Mouse (Mus musculus): Measurements from ENCODE around the gene Alpk3.

The Alpk3 gene

DNA sequence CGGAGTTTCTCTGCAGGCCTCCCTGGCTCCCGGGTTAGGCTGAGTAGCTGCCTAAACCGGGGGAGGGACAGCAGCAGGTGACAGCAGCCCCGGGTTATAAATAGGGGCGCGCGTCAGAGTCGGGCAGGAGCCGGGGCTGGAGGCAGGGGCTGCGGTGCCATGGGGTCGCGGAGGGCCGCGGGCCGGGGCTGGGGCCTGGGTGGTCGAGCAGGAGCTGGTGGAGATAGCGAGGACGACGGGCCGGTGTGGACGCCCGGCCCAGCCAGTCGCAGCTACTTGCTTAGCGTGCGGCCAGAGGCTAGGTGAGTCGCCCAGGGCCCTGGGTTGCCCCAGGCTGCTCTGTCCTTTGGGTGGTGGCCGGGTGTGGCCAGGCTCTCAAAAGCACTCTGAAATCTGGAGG, at the start of gene Alpk3:
Gene Alpk3, plus strand, starts transcription at position 130 of the 400 bp plus-strand sequence.
- in situ Hi-C loops (cut with MboI, MseI), result loop anchor here in 1 of 2 experiments (25.0 kb wide), 1 partner anchor 170 kb away; no protein-coding TSS in a partner anchor

DNA sequence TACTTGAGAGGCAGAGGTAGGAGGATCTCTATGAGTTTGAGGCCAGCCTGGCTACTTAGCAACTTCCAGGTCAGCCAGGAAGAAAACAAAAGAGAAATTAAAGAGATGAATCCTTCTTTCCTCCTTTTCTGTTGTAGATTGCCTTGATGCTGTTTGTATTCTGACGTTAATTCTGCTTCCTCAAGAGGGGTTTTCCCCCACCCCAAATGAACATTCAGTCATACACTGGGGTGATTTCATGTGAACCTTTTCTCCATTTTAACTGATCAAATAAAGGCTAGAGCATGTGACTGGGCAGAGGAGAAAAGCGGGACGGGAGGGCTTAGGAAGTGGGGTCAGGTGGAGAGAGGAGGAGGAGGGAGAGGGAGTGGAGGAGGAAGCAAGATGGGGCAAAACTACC, 49.1 kb upstream of the Alpk3 start:
- in situ Hi-C loops (cut with MboI, MseI), result no loop called here

DNA sequence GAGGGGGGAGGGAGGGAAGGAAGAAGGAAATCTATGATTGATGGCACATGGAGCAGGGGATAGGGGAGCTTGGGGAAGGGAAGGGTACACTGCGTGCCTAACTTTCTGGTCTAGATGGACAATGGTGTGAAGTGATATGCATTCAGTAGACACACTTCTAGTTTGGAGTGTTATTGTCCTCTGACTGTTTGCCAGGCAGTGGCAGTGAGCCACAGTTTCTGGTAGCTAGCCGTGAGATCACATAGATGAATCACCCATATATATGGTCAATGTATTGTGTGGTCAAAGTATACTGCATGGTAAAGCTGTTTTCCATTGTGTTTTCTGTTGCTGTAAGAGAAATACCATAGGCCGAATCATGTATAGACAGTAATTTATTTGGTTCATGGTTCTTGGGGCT, 45.8 kb upstream of the Alpk3 start:
- in situ Hi-C loops (cut with MboI, MseI), result no loop called here

DNA sequence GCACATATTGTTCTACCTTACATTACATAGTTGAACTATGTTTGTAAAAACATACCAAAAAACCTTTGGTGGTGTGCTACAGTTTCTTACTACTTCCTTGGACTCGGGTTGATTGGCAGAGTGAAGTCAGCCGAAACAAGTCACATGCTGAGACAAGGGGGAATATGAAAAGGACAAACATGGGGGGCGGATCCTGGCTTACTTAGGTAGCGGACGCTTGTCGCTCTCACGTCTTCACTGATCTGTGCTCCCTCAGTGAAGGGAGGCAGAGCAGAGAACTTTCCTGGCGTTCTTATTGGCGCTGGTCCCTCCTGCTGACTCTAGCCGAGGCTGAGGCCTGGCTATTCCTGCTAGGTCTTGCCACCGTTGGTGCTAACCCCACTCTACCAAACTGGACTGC, 37.1 kb upstream of the Alpk3 start:
- in situ Hi-C loops (cut with MboI, MseI), result loop anchor here in 1 of 2 experiments (5.0 kb wide), 1 partner anchor 83 kb away; no protein-coding TSS in a partner anchor

DNA sequence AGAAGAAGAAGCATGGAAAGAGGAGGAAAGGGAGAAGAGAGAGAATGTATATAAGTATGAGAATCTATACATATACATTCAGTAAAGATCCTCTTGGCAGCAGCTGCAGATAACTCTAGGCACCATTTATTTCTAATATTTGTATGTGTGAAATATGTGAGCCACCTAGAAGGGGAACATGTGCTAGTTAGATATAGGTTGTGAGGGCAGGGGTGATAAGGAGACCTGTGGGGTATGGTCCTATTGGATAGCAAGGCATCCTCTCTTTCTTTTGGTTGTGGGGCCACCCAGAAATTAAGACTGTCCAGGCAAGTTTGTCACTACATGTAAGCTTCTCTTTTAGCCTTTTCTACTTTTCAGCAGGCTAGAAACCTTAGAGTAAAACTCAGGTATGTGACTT, 34.7 kb upstream of the Alpk3 start:
- in situ Hi-C loops (cut with MboI, MseI), result loop anchor here in 1 of 2 experiments (5.0 kb wide), 1 partner anchor 85 kb away; no protein-coding TSS in a partner anchor

DNA sequence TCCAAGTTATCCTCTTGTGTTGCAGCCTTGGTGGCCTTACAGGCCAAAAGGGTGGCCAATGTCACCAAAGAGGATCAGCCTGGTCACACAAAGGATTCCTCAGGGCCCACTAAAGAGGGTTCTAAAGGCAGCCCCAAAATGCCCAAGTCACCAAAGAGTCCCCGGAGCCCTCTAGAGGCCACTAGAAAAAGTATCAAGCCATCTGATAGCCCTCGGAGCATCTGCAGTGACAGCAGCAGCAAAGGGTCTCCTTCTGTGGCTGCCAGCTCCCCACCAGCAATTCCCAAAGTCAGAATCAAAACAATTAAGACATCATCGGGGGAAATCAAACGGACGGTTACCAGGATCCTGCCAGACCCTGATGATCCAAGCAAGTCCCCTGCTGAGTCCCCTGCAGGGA, 33.3 kb upstream of the Alpk3 start:
- in situ Hi-C loops (cut with MboI, MseI), result loop anchor here in 1 of 2 experiments (5.0 kb wide), 1 partner anchor 87 kb away; no protein-coding TSS in a partner anchor

DNA sequence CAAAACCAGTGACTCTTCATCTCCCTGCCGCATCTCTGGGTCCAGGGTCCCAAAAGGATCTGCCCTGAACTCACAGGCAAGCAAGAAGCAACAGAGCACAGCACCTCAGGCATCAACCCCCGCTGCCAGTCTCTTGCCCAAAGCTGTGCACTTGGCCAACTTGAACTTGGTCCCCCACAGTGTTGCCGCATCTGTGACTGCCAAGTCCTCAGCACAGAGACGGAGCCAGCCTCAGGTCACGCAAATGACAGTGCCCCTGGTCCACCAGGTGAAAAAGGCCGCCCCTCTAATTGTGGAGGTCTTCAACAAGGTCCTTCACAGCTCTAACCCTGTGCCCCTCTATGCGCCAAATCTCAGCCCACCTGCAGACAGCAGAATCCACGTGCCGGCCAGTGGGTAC, 32.7 kb upstream of the Alpk3 start:
- in situ Hi-C loops (cut with MboI, MseI), result loop anchor here in 1 of 2 experiments (5.0 kb wide), 1 partner anchor 87 kb away; no protein-coding TSS in a partner anchor

DNA sequence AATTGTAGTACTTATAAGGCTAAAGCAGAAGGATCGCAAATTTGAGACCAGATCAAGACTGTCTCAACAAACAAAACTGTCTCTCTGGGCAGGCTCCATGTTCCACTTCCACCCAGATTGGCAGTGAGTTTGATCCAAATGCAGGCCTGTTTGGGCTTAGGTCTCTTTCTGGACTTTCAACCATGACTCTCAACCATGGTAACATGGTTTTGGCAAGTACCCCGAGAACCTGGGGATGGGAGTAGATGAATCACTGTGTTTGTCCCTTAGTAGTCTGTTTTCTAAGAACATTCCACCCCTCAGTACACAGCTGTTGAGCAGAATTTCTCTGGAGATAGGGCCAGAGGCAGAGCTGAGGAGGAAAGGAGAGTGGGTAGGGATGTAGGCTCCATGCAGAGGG, 31.6 kb upstream of the Alpk3 start:
- in situ Hi-C loops (cut with MboI, MseI), result no loop called here

DNA sequence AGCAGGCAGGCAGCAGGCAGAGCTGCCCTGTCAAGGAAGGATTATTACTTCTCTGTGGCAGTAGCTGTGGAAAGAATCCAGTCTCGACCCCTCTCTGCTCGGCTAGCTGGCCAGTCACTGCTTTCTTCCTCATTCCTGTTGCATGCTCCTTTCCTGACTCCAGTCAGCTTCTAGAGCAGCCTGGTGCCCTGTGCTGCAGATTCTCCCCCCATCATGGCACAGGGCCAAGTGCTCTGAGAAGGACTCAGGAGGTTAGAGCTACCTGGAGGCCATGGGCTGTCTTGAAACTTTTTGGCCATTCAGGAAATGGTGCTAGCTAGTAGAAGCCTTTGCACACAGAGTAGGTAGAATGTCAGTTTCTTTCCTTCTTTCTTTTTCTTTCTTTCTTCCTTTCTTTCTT, 17.7 kb upstream of the Alpk3 start:
- in situ Hi-C loops (cut with MboI, MseI), result loop anchor here in 1 of 2 experiments (10.0 kb wide), 1 partner anchor 335 kb away; no protein-coding TSS in a partner anchor

DNA sequence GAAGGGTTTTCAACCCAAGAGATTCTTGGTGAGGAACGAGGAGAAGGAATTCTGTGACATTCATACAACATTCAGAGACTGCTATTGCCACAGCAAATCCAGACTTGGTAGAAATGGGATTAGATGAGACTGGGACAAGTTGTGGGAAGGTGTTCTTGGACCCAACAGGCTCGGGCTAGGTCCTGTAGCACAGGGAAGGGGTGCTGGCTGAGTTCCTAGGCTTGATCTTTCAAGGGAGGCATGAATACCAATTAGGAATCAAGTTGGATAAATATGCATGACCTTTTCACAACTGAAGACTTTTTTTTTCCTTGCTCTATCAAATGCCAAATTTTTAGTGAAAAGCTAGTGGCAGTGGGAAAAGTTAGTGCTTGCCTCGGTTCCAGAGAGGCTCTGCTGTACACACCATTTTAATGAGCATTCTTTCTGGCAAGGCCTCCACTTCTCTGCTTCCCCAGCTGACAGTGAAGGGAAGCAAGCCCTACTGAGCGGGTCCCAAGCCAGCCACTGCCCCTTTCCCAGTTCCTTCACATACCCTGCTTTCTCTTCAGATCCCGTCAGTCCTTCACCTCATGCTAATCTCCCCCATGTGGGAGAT, 14.3 kb upstream of the Alpk3 start:
- in situ Hi-C loops (cut with MboI, MseI), result loop anchor here in 1 of 2 experiments (10.0 kb wide), 1 partner anchor 338 kb away; no protein-coding TSS in a partner anchor

DNA sequence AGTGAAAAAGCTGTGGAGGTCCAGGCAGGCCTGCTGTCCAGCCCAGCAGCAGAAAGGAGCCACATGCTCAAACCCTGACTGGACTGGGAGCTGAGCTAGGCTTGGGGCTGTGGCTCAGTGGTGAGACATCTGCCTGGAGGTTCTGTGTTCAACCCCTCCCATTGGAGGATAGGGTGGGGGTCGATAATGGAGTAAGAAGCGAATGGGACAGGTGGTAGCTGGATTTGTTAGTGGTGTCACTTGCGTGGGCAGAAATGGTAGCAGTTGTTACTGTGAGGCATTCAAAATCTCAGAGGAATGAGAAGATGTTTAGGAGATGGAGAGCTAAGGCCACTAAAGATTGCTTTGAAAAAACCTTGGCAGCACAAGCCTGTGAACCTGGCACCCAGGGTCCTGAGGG, 9.6 kb upstream of the Alpk3 start:
- in situ Hi-C loops (cut with MboI, MseI), result loop anchor here in 1 of 2 experiments (10.0 kb wide), 1 partner anchor 343 kb away; no protein-coding TSS in a partner anchor

DNA sequence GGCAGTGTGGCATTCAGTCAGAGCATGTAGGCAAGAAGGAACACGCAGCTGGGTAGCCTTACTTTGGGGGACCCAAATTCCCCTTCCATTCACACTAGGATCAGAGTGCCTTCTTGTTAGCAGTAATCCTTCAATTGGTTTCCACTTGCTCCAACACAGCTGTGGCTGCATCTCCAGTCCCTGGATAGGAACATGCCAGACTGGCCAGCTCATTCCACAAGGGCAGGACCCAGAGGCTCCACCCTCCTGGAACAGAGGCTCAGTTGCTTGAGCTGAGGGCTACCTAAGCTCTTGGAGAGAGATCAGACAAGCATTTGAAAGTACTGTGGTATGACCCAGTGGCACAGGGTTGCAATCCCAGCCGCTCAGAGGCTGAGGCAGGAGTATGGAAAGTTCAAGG, 8.9 kb upstream of the Alpk3 start:
- in situ Hi-C loops (cut with MboI, MseI), result loop anchor here in 1 of 2 experiments (10.0 kb wide), 1 partner anchor 344 kb away; no protein-coding TSS in a partner anchor

DNA sequence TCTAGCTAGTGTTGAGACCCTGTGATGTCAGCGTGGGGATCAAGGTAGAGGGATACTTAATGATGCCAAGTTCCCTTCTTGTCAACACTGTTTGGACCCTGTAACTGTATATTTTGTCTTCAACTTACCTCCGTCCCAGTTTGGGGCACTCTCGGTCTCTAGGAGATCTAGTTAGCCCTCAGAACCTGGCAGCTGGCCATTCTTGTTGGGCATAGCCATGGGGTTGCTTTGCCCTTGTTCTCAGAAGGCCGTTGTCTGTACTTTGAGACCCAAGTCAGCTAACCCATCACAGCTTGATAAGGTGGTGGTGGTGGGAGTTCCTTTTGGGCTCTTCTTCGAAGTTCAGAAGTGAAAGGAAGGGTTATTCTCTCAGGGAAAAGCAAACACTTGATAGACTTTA, 7.4 kb upstream of the Alpk3 start:
- in situ Hi-C loops (cut with MboI, MseI), result loop anchor here (5.0 to 25.0 kb wide), 3 partner anchors 163 to 345 kb away; no protein-coding TSS in a partner anchor

DNA sequence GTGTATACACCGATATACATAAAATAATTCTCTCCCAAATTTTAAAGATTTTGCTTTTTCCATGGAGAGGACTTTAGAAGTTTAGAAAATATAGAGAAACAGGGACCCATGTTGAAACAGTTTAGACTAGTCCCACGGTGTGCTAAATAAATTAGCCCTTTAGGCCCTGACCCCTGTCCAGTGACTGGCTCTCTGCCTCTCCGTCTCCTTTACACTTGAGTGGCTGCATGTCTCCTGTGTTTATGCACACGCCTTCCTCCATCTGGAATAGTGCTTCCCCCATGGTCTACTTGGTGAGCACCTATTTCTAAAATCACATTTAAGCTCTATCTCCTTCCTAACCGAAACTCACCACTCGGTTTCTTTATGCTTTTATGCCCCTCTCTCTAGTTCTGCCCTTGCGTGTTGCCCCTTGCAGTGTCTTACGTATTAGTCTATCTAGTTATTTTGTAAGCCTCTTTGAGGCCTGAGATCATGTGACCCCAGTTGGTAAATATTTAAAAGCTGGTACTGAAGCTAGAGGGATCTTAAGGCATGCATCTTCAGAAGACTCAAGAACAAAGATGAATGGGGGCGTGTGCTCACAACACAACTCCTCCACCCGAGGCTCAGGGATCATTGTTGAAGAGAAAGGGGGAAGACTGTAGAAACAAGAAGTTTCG, 1.6 kb upstream of the Alpk3 start:
- in situ Hi-C loops (cut with MboI, MseI), result loop anchor here in 1 of 2 experiments (25.0 kb wide), 1 partner anchor 169 kb away; no protein-coding TSS in a partner anchor

DNA sequence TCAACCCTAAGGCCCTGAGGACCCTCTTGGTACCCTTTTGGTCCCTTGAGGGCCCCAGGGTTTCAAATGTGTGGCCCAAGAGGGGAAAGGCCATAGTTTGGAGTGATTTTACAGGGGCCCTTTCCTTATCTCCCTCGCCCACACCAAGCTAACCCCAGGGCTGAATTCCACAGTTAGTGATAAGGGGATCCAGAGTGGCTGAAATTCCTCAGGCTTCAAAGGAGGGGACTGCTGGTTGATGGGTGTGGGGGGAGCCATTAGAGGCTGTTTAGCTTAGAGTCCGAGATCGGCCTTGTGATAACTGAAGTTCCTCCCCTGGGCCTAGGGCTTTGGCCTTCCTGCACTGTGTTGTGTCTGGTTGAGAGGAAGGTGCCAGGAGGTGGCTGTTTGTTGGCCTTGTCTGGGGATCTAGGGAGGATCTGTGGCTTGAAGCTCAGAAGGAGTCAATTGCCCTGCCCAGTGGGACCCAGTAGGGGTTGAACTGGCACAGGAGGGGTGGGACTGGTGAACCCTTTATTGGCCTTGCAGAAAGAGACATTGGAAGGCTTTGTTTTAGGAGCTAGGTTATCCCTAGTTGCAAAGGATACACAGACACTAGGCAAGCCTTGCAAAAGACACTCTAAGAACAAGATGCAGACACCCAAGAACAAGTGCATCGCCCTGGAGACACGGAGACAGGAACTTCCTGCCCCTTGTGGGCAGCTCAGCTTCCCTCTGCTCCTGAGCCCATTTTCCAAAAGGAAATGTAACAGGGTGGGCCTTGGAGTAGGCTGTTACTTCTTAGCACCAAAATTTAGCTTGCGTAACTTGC, 706 bp downstream of the Alpk3 start:
- in situ Hi-C loops (cut with MboI, MseI), result loop anchor here in 1 of 2 experiments (25.0 kb wide), 1 partner anchor 171 kb away; no protein-coding TSS in a partner anchor

DNA sequence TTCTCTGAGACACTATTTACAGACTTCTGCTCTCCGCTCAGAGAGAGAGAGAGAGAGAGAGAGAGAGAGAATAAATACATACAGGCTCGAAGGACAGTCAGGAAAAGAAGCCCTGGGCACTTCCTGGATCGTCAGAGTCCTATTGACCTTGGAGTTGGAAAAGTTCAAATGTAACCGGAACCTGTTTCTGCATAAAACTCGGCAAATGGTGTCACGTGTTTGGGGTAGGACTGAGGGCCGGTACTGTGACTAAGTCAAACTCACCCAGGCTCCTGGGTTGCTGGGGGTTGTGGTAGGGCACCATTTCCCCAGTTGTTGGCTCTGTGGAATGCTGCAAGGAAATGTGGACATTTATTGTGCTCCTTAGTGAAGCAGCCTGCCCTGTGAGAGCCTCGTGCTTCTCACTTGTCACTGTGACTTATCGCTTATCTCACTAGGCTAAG, 1.3 kb downstream of the Alpk3 start:
- in situ Hi-C loops (cut with MboI, MseI), result loop anchor here in 1 of 2 experiments (25.0 kb wide), 1 partner anchor 171 kb away; no protein-coding TSS in a partner anchor

DNA sequence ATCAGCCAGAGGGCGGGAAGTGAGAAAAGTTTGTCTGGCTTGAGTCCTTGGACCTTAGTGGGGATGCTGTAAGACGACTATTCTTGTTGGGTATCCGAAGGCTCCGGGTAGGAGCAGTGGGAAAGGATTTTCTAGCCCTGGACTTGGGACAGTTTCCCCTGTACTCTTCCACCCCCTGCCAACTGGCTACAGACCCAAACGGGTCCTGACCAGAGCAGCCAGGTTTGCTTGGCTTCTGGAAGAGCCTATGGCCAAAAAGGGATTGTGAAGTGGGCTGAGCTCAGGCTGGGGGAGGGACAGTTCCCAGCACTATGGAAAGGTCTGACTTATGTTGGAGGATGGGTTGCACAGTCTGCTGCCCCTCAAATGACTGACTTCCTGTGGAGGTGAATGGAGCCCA, 2.0 kb downstream of the Alpk3 start:
- in situ Hi-C loops (cut with MboI, MseI), result loop anchor here in 1 of 2 experiments (25.0 kb wide), 1 partner anchor 172 kb away; no protein-coding TSS in a partner anchor

DNA sequence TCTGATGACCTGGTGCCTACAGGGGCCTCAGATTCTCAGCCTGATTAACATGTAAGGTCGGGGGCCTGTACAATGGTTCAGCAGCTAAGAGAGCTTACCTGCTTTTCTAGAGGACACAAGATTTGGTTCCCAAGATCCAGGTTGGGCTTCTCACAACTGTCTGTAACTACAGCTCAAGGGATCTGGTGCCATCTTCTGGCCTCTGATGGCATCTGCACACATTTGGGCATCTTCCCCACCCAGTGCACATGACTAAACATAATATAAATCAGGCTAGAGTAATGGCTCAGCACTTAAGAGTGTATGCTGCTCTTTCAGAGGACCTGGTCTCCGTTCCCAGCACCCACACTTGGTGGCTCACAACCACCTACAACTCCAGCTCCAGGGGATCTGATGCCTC, 3.5 kb downstream of the Alpk3 start:
- in situ Hi-C loops (cut with MboI, MseI), result loop anchor here in 1 of 2 experiments (25.0 kb wide), 1 partner anchor 174 kb away; no protein-coding TSS in a partner anchor

DNA sequence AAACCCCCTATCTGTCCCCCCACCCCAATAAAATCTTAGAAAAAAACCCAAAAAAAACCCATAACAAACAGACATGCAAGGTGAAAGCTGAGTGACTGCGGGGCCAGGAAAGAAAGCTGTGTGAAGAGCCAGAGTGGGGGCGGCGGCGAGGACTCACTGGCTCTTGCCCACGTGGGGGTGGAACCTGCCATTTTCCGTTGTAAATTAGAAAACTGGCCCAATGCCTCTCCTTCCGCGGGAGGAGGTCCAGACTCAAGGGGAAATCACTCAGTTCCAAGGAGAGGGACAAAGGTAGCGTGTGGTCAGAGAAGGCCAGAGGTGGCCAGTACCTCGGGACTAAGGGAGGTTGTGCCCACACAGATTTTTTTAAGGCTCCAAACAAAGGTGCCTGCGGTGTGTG, 4.5 kb downstream of the Alpk3 start:
- in situ Hi-C loops (cut with MboI, MseI), result loop anchor here in 1 of 2 experiments (25.0 kb wide), 1 partner anchor 175 kb away; no protein-coding TSS in a partner anchor

DNA sequence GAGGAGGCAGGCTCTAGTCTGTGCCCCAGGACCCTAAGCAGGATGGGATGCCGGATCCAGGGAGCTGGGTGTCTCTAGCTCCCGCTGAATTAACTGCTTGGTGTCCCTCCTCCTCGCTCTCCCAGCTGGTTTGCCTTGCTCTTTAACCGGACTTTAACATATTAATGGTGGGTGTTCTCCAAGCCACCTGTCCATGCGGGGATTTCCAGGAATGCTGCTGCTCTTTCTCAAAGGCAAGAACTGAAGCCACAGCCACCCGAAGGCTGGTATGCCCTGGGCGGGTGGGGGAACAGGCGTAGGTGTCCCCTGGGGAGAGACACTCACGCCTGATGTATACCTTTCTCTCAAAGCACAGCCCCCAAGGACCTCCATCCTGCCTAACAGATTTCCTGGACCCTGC, 5.9 kb downstream of the Alpk3 start:
- in situ Hi-C loops (cut with MboI, MseI), result loop anchor here in 1 of 2 experiments (25.0 kb wide), 1 partner anchor 176 kb away; no protein-coding TSS in a partner anchor

DNA sequence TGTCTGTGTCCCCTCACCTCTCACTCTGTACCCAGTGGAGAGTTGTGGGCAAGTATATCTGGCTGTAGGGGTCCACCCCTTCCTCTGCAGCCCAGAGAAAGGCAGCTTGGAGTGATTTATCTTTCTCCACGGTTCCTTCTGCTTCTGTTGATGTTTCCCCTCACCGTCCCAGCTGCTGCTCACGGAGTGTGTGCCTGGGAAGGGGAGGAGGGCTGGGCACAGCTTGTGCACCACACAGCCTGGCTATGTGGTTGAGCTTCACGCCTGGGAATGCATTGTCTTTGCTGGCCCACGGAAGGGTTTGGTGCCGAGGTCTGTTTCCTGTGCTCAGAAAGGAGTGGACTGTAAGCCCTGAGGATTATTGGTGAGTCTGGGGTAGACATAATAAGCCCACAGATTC, 9.3 kb downstream of the Alpk3 start:
- in situ Hi-C loops (cut with MboI, MseI), result loop anchor here in 1 of 2 experiments (25.0 kb wide), 1 partner anchor 179 kb away; no protein-coding TSS in a partner anchor

Measured in T-helper 17 cell (primary cell).